Mouse (Mus musculus) urinary bladder, postnatal 10 days (tissue): ENCODE measurements around the gene Pde11a.

Experiments used
- DNase-seq: peaks from one replicate; pipeline ENCODE4 v3.0.0; 2022; ENCODE audit warnings: low spot score

The Pde11a gene

DNA sequence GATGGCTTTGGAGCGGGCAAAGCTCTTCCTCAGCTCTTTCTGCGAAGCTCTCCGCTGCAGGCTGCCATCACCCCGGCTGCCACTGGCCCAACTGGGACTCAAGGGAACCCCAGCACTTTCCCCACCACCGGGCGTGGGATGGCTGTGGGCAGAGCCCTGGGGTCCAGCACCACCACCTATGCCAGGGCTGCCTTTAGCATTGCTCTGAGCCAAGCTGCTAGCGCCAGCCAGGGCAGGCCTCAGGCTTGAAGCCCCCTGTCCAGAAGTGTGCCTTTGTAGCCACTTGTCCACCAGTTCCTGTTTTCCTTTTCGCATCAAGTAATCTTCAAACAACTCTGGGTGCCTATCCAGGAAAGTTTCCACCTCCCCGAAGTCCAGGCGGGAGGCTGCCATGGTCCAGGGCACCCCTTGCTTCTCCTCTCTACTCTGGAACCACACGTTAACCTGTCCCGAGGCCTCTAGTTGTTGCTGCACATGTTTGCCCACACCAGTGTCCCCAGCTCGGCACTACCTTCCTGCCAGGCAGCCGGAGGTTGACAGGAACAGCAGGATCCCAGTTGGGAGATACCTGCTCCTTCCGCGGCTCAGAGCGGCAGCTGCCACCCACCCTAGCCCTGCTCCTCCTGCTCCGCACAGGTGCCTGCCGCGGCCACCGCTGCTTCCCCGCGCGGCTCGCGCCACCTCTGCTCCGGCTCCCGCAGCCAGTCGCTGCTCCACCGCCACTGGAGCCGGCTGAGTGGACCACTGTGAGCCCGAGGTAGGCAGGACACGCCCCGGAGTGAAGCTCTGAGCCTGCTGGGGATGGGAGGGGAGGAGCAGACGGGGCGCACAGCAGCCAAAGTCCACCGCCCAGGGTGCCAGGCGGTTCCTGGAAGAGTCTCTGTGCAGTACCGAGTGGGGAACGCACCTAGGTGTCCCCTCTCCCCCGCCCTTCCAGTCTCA, at the start of gene Pde11a:
TSS of gene Pde11a (minus strand) at position 560 of the 942 bp plus-strand sequence.
- DNase-seq, result no peak

DNA sequence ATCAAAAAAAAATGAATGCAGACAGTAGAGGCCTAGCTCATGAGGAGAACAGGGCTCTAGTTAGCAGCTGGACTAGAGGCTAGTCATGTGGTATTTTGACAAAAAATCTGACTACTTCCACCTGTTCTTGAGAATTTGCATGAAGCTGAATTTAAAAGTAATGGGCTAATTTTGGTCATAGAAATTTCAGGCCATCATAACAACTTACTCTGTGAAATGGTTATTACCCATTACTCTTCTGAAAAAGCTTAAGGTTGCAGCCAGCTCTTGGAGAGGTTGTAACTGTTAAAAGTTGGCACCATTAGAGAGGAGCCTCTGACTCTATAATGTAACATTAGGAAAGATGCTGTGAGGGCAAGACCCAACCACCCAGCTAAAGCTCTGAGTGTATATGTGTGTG, 48.0 kb upstream of the Pde11a start:
- DNase-seq, result no peak

DNA sequence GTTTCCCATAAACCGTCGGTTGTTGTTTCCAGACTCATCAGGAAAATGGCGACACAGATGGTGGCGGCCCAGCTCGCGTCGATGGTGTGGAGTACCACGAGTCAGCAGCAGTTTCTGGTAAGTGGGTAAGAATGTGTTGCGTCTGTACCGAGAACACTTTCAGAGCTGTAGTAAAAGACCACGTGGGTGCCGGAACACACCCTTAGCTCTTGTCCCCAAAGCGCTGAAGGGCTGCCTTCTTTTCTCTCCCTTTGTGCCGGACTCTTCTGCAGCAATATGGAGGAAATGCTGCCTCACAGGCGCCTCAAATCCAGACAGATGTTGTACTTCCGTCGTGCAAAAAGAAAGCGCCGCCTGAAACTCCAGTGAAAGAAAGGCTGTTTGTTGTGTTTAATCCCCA, 40.1 kb upstream of the Pde11a start:
- no peak for DNase-seq

DNA sequence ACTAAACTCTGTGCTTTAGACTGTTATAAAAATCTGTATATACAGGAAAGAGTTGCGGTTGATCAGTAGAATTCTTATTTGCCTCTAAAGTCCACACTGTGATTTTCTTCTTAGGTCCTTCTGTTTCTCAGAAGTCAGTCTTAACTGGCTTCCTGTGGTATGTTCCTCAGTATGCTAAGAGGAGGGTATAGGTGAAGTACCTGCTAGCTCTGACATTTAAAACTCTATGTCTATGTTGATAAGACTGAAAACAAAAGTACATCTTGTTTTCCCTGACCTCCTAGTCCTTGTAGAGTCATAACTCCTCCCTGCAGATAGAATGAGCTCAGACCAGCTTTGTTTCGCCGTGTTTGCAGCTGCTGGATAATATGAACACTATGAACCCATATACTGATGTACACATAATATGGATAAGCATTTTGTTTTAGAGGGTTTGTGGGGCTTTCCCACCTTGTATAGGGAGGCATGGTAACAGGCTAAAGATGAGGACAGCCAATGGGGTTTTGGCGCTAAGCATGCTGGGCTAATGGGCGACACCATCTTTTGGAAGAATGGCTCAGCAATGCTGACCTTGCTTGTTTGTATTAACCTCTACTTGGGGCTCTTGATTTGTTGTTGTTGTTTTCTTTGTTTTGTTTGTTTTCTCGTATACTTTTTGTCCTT, 36.1 kb upstream of the Pde11a start:
- no peak for DNase-seq

DNA sequence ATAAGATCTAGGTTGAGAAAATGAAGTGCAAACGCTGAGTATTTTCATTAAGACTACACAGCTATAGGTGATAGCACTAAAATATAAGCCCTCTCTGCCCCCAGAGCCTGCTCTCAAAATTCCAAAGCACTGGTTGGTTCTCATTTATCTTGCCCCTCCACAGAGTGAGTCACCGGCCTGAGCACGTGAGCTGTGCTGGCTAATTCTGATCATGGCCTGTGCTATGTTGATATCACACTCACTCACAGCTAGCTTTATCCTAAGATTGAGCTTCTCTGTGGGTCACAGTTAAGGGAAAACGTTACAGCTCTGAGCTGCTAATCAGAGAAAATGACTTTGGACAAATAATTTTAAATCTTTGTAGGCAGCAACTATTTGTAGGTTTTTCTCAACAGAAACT, 33.7 kb upstream of the Pde11a start:
- no peak for DNase-seq

DNA sequence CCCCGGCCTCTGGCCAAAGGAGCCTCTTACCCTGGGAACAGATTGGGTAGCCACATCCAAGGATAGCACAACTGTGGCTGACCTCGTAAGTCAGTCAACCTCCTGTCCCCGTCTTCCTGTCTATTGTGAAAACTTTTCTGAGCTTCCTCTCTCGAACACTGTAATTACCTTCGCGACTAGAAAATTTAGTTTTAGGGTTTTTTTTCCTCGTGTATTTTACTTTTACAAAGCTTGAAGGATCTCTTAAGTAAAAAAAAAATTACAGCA, 32.0 kb upstream of the Pde11a start:
- no peak for DNase-seq

DNA sequence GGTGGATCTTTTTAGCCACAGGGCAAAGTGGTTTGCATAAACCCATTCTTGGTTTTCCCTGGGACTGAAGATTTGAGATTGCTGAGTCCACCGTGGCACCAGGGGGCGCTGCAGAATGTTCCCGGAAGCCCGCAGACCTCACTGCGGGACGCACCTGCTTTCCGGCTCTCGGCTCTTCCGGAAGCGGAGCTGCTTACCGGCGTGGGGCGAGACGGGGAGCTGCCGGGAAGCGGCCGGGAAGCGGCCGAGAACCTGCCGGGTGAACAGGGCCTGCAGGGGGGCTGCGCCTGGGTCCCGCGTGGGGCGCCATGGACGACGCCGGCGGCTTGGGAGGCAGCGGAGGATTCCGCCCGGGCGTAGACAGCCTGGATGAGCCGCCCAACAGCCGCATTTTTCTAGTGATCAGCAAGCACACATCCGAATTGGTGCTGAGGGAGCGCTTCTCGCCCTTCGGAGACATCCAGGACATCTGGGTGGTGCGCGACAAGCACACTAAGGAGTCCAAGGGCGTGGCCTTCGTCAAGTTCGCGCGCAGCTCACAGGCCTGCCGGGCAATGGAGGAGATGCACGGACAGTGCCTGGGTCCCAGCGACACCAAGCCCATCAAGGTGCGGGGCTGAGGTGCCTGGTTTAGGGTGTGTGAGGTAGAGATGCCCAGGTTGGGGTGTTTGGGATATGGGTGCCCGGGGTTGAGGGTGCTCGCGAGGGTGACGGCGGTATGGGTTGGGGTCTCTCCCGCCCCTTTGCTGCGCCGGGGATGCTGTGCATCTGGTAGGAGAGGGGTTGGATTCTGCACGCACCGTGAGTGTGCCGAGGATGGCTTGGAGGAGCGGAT, 31.5 kb upstream of the Pde11a start, which contains the start of gene Rbm45:
TSS of gene Rbm45 (plus strand) at position 164 of the 835 bp plus-strand sequence.
- peak; percentile 64 for DNase-seq

DNA sequence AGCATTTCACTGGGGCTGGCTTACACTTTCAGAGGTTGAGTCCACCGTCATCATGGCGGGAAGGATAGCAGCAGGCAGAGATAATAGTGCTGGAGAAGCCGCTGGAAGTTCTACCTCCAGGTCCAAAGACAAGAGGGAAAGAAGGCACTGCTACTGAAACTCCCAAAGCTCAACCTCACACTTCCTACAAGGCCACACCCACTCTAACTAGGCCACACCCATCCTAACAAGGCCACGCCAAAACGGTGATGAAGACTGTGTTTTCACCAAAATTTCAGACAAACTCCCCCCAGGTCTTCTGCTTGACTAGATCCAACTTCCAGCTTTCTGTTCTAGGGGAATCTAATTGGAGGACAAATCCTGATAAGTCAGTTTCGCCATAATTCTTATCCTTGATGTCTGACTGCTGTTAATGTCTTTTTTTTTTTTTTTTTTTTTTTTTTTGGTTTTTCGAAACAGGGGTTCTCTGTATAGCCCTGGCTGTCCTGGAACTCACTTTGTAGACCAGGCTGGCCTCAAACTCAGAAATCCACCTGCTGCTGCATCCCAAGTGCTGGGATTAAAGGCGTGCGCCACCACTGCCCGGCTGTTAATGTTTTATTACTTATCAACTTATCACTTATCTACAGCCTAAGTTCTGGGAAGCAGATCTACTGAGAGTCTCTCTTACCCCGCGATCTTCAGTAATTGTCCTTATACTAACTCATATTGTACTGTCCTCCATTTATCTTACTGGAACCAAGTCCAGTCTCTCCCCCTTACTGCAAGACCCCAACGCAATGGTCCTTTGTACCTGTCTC, 30.5 kb upstream of the Pde11a start:
- no peak for DNase-seq

DNA sequence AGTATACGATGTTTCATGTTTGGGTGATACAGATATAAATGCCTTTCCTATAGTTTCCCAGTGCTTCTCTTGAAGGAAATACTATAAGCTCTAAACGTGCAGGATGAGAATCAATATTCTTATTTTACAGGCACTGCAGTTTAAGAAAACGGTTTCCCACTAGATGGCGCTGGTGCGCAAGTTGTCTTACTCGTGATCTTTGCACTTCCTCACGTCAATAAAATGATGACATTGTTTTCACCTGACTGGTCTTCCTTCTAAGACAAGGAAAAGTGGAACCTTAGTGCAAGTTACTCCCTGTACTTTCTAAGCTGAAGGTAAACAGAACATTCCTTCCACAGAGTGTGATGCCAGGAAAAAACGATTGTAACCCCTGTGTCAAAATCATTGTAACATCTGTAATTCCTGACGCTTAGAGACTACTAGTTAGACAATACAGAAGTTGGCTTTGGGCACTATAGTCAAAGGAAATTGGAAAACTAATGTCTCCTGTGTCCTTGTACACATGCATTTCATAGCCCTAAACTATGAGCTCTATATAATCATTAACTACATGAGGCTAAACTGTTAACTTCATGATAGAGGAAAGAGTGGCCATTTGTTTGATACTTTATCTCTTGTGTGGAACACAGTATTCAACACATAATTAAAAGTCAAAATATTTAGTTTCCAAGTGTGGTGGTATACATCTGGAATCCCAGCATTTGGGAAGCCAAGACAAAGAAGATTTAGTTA, 28.8 kb upstream of the Pde11a start:
- DNase-seq, result peak; percentile 53

DNA sequence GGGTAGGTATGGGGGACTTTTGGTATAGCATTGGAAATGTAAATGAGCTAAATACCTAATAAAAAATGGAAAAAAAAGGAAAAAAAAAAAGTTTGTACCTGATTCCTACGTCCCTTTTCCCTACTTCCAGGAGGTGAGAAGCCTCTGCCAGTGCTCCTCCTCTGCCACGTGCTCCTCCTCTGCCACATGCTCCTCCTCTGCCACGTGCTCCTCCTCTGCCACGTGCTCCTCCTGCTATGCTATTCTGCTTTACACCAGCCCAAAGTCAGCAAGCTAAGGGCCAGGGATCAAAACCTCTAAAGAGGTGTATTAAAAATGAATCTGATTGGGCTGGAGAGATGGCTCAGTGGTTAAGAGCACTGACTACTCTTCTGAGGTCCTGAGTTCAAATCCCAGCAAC, 27.2 kb upstream of the Pde11a start:
- DNase-seq, result no peak

DNA sequence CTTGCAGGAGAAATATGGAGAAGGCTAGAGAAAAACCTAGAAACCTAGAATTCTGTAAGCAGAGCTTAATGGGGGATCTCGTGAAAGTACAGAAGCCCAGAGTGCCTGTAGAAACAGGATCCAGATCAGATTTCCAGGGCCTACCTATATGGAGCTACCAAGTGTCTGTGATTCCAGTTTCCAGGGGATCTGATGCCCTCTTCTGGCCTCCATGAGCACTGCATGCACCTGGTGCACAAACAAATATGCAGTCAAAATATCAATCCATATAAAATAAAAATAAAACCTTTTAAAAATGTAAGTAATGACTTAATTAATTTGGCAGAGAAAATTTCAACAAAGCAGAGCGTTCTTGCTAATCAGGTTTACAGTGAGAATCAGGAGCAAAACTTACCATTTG, 23.5 kb upstream of the Pde11a start:
- no peak for DNase-seq

DNA sequence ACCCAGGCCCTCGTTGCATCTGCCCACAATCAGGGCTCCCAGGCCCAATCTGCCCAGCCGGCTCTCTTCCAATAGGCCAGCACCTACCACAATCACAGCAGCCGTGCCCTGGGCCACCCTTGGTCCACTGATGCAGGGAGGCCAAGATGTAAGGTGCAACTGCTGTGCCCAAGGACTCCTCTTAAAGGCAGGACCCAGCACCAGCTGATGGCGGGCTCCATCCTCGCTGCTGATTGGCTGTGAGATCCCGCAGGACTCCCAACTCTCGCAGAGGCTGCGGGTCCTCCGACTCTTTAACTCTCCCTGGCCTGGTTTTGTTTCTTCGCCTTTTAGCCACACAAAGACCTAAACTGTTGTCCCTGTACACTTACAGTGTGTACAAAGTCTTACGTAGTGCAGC, 21.7 kb upstream of the Pde11a start, which contains the start of gene Cyct:
TSS of gene Cyct (minus strand) at position 225 of the 400 bp plus-strand sequence.
- DNase-seq, result no peak

DNA sequence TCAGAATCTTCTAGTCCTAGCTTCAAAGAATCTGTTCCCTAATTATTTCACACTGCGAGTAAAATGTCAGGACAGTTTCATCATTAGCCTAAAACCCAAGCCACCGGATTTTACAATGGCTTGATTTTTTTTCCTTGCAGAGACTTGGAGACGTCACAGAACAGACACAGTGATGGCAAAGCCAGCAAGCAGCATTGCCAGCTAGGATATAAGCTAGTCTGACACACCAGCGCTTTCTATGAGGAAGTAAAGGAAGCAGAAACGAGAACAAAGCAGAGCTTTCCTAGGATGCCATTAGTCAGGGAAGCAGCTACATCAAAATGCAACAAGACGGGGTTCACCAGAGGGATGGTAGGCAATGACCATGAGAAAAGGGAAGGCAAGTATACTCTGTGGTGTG, 9.3 kb upstream of the Pde11a start:
- no peak for DNase-seq

DNA sequence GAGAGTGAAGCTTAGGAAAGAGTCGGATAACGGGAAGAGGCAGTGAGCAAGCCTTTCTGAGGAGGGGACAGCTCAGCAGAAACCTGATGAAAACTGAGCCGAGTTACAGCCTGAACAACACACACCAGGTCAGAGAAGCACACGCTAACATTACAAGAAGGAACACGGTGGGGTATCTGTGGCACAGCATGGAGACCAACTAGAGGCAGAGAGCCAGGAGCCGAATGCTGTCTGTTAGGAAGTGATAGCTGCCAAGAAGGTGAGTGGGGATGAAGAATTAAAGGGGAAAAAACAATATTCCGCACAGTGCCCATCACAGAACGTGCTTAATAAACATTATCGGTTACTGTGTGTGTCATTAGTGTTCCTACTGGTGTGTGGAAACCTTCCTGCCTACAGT, 3.6 kb upstream of the Pde11a start:
- DNase-seq, result no peak

DNA sequence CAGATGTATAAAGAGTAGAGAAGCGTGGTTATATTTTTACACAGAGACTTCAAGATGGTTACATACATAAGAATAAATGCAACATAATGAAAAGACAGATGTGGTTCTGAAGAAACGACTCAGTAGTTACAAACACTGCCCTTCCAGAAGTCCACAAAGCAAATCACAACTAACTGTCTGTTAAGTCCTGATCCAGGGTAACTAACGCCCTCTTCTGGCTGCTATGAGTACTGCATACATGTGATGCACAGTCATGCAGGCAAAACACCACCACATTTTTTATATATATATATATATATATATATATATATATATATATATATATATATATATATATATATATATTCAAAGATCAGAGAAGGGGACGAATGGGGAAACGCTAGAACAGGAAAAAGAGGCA, 4.0 kb downstream of the Pde11a start:
- DNase-seq, result no peak

DNA sequence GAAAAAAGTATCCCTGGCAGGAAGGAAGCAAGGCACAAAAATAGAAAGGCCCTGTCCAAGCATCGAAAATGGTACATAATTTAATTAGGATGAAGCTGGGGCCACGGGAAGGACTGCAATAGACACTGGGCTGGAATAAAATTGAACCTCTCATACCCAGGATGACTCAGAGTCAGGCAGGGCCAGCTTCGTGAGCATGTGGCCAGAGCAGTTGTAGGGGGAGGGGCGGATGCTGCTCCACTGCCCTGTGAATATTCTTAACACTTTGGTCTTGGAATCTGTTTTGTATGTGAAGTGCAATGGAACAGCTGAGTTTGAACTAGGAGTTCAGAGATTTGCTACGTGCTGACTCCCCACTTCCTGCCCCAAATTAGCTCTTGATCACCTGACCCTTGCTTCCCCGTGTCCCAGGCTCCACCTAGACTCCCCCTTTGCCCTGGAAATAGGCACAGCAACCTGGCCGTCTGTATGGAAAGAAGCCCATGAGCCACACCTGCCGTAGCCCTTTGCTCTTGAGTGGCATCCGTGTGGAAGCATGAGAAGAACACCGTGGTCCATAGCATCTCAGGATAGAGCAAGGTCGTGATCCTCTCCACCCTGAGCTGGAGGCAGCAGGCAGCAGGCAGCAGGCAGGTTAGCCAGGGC, 6.3 kb downstream of the Pde11a start:
- no peak for DNase-seq

DNA sequence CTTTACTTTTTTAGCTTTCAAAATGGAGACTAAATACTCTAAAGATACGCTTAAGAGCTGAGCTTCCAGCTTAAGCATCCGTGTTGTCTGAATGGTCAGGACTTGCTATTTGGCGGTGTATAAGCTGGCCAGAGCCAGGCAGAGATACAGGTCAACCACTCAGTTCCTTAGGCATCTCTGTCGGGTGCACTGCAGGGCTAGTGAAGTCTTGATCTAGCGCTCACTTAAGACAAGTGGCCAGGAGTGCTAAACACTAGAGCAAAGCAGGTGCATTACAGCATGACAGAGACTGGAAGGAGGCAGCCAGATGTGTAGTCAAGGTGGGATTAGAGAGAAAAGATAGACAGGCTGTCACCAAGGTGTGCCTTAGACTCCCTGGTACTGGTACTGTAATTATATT, 8.5 kb downstream of the Pde11a start:
- DNase-seq, result no peak

DNA sequence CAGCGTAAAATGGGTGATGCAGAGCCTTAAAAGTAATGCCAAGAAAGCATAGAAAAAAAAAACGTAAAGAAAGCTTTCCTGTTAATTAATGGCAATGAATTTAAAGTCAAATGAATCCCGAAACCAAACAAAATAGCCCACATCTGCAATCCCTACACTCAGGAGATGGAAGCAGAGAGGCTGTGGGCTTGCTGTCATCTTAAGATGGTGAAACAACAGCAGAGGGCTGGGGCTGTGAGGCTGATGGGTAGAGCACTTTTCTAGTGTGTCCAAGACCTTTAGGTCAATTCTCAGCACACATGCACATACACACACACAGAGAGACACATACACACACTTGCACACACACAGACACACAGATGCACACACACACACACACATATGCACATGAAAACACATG, 12.4 kb downstream of the Pde11a start:
- DNase-seq, result no peak

DNA sequence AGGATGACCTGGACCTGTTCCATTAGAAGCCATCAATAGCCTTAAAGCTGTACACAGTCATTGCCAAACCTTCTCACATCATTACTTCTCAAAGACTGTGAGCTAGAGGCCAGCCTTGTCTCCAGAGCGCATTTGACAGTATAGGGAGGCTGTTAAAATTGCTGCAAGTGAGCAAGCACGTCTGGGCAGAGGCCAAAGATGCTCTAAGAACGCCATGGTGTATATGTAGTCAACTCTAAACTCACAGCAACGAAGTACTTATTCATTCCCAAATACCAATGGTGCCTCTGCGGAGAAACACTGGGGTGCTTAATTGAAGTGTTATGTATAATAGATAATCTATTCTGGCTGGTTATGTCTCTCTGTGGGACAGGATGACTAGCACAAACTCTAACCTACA, 14.1 kb downstream of the Pde11a start:
- no peak for DNase-seq

DNA sequence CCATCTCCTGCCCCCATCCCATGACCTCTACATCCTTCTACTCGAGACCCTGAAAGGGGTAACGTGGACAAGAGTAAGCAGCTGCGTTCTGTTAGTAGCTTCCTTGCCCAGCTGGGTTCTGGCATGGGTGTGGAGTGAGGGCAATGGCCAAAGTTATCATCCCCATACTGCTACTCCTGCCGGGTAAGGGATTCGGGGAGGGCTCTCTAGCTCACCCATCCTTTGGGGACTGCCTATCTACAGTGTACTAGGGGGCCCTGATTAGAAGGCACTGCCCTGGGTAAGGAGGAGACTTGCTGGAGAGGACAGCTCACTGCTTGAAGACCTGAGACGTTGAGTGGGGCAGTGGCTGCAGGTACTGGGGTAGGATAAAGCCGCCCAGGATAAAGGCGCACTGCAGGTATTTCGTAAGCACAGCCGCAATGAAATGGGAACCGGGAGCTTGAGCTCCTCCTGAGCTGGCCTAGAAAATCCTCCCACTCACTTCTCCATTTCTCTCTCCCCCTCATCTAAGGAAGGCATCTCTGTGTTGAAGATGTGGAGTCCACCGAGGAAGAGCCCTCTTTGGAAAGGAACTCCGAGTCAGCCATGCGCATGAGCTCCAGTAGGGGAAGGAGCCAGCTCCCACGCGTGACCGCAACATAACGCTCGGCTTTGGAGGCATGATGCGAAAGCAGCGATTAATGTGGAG, 15.2 kb downstream of the Pde11a start:
- no peak for DNase-seq
